In genomic region chr12:85279396-85280080, GRCm38 (mm10) we compare ENCODE assay signal across 8 mouse cellular contexts. TPM values are rescaled to one million over a fixed set of nuclear protein-coding genes. Genes with fewer than 3 reads are reported as not detected.
DNase-seq lines count a peak whose midpoint lies in the region; ATAC-seq and TF ChIP-seq lines count a peak whose summit lies in the region.

No protein-coding gene starts in this region.

- TF ChIP-seq CTCF in intestine, postnatal 0 days (IDR thresholded peaks at IDR 0.05; ENCODE audit: low read depth) = no peak

- H3K4me3 ChIP-seq in embryonic facial prominence, embryonic 14.5 days (ENCODE audit: low read depth, low read length) = peak overlapping the region; percentile 69
- H3K4me3 ChIP-seq in intestine, postnatal 0 days (ENCODE audit: low read depth, low read length) = peak overlapping the region; percentile 74

- no peak for ATAC-seq in embryonic facial prominence, embryonic 14.5 days (ENCODE audit: low read depth)
- ATAC-seq in intestine, postnatal 0 days = no peak
- 0 out of 2 replicates have a peak, but pooled peaks have one; percentile 7 for ATAC-seq in monocyte, adult 5-6 weeks (replicated peaks; ENCODE audit: insufficient number of reproducible peaks, low FRiP score, low TSS enrichment, poor library complexity, severe bottlenecking)

- 5% methylated on average over 10 of the region's 10 CpGs for WGBS in embryonic facial prominence, embryonic 14.5 days
- WGBS in intestine, postnatal 0 days = 6% methylated on average over 10 of the region's 10 CpGs

- peak overlapping the region; percentile 70 for H3K4me2 ChIP-seq in embryonic facial prominence, embryonic 14.5 days (ENCODE audit: low read depth, low read length)
- H3K4me2 ChIP-seq in intestine, postnatal 0 days (replicated peaks; ENCODE audit: low read depth) = peak overlapping the region; percentile 91

- 0 out of 2 replicates have a peak, but pooled peaks cover 2% of the 10 kb centered on the region for H3K36me3 ChIP-seq in embryonic facial prominence, embryonic 14.5 days (ENCODE audit: control insufficient read depth, insufficient read depth, low read length)
- no peaks in the 10 kb centered on the region for H3K36me3 ChIP-seq in intestine, postnatal 0 days (ENCODE audit: control insufficient read depth, insufficient read depth)

- H3K9me3 ChIP-seq in embryonic facial prominence, embryonic 14.5 days (ENCODE audit: control insufficient read depth, low read length) = no peaks in the 10 kb centered on the region
- H3K9me3 ChIP-seq in intestine, postnatal 0 days (ENCODE audit: control insufficient read depth) = no peaks in the 10 kb centered on the region

- peak; percentile 29 for DNase-seq in kidney, adult 18-20 months
- DNase-seq in kidney, postnatal 4 days = no peak
- DNase-seq in MEL-GATA-1-ER (ENCODE audit: extremely low read depth, low read depth) = peak; percentile 41
- no peak for DNase-seq in embryonic facial prominence, embryonic 14.5 days (ENCODE audit: low spot score)
- no peak for DNase-seq in frontal cortex, postnatal 25 days (ENCODE audit: low spot score in 2 of 2)
- no peak for DNase-seq in frontal cortex, postnatal 36 days (ENCODE audit: low spot score in 2 of 2)

- H3K4me1 ChIP-seq in embryonic facial prominence, embryonic 14.5 days (ENCODE audit: control insufficient read depth, insufficient read depth, low read length) = no peaks in the 10 kb centered on the region
- no peaks in the 10 kb centered on the region for H3K4me1 ChIP-seq in intestine, postnatal 0 days (replicated peaks; ENCODE audit: control insufficient read depth, insufficient read depth, low read length)

- no peaks in the 10 kb centered on the region for H3K27me3 ChIP-seq in embryonic facial prominence, embryonic 14.5 days (replicated peaks; ENCODE audit: control insufficient read depth, insufficient read depth, low read length)
- H3K27me3 ChIP-seq in intestine, postnatal 0 days (replicated peaks; ENCODE audit: control insufficient read depth, insufficient read depth, low read length) = no peaks in the 10 kb centered on the region

- peak overlapping the region; percentile 64 for H3K27ac ChIP-seq in embryonic facial prominence, embryonic 14.5 days (replicated peaks; ENCODE audit: low read depth, low read length)
- H3K27ac ChIP-seq in intestine, postnatal 0 days (ENCODE audit: low read depth, low read length) = peak overlapping the region; percentile 9; the same call in 1 of the 2 replicates

- H3K9ac ChIP-seq in embryonic facial prominence, embryonic 14.5 days (ENCODE audit: low read depth, low read length) = peak overlapping the region; percentile 81
- H3K9ac ChIP-seq in intestine, postnatal 0 days (ENCODE audit: low read depth, low read length) = peak overlapping the region; percentile 76

RNA-seq across cellular contexts. Expression of gene Acyp1, which starts 8.7 kb away (rescaled TPM):
- polyA plus RNA-seq in embryonic facial prominence, embryonic 14.5 days (2014; fragmentation: Nextera tagmentation; extraction: Ambion mirVana) = 39.8 and 49.1 TPM in 2 replicates
- 50.3 and 51.9 TPM in 2 replicates for polyA plus RNA-seq in intestine, postnatal 0 days (2015; fragmentation: Nextera tagmentation; extraction: Ambion mirVana)
- total RNA-seq in monocyte, adult 5-6 weeks (2017) = 29.6 to 30.7 TPM (median 30.7 TPM) in 3 replicates

RNA-seq across cellular contexts. Expression of gene Zc2hc1c, which starts 8.9 kb away (rescaled TPM):
- 1.4 and 1.8 TPM in 2 replicates for polyA plus RNA-seq in embryonic facial prominence, embryonic 14.5 days (2014; fragmentation: Nextera tagmentation; extraction: Ambion mirVana)
- 0.86 and 0.96 TPM in 2 replicates for polyA plus RNA-seq in intestine, postnatal 0 days (2015; fragmentation: Nextera tagmentation; extraction: Ambion mirVana)
- 0.11 TPM in 1 of 3 replicates, not detected in the others for total RNA-seq in monocyte, adult 5-6 weeks (2017)

RNA-seq across cellular contexts. Expression of gene Mlh3, which starts 9.1 kb away (rescaled TPM):
- 8.3 and 9.0 TPM in 2 replicates for polyA plus RNA-seq in embryonic facial prominence, embryonic 14.5 days (2014; fragmentation: Nextera tagmentation; extraction: Ambion mirVana)
- 2.5 and 3.0 TPM in 2 replicates for polyA plus RNA-seq in intestine, postnatal 0 days (2015; fragmentation: Nextera tagmentation; extraction: Ambion mirVana)
- 4.7 to 8.6 TPM (median 7.4 TPM) in 3 replicates for total RNA-seq in monocyte, adult 5-6 weeks (2017)

RNA-seq across cellular contexts. Expression of gene Nek9, which starts 59.6 kb away (rescaled TPM):
- polyA plus RNA-seq in embryonic facial prominence, embryonic 14.5 days (2014; fragmentation: Nextera tagmentation; extraction: Ambion mirVana) = 19.4 and 21.2 TPM in 2 replicates
- polyA plus RNA-seq in intestine, postnatal 0 days (2015; fragmentation: Nextera tagmentation; extraction: Ambion mirVana) = 10.2 and 10.3 TPM in 2 replicates
- 30.4 to 50.6 TPM (median 33.8 TPM) in 3 replicates for total RNA-seq in monocyte, adult 5-6 weeks (2017)

Comparison
In these comparisons a context has a peak if more than half of its experiments do, and no peak if none do; other contexts are left out.
1. DNase-seq: peak in kidney, adult 18-20 months (single experiment) and MEL-GATA-1-ER (single experiment); none in kidney, postnatal 4 days (0 of 2), embryonic facial prominence, embryonic 14.5 days (single experiment), frontal cortex, postnatal 25 days (0 of 2) and frontal cortex, postnatal 36 days (0 of 2).